Comparison of ENCODE assay signal across 21 mouse cellular contexts in genomic region chr2:96717353-96717752, GRCm38 (mm10).
DNase-seq lines count a peak whose midpoint lies in the region; TF ChIP-seq lines count a peak whose summit lies in the region.
"Had no signal": no experiment of that assay in that cellular context is flagged by ENCODE, and none has a peak within 500 bp of the region (broad histone marks: within the 10 kb centered on the region; RNA-seq: fewer than 3 reads in every experiment).

No protein-coding gene starts in this region.

- peak overlapping the region; percentile 83 for H3K27ac ChIP-seq in layer of hippocampus, adult 2 months
- H3K27ac ChIP-seq: embryonic facial prominence, embryonic 12.5 days; forebrain, embryonic 12.5 days; heart, embryonic 10.5 days; hindbrain, embryonic 14.5 days; liver, embryonic 13.5 days; midbrain, embryonic 12.5 days had no signal

- no peak overlapping the region for H3K4me3 ChIP-seq in layer of hippocampus, adult 2 months
- H3K4me3 ChIP-seq: embryonic facial prominence, embryonic 12.5 days; forebrain, embryonic 12.5 days; heart, embryonic 10.5 days; liver, embryonic 13.5 days; midbrain, embryonic 12.5 days had no signal

- intact Hi-C loops in left cerebral cortex, postnatal 14 days (cut with DNase I) = no loop called here

- peak in 1 of 2 experiments; percentile 75 for DNase-seq in layer of hippocampus, adult 2 months (ENCODE audit: low spot score in 2 of 2)
- DNase-seq in layer of hippocampus, postnatal 36 days = no peak
- peak; percentile 85 for DNase-seq in brain, adult 2 months (ENCODE audit: low read depth, low spot score)
- DNase-seq in layer of hippocampus, adult 8-10 months (ENCODE audit: low spot score in 2 of 2) = peak; percentile 11 to 17
- peak; percentile 30 to 60 for DNase-seq in left cerebral cortex, postnatal 14 days (ENCODE audit: low spot score in 2 of 2)
- DNase-seq in urinary bladder, postnatal 36 days (ENCODE audit: low spot score in 2 of 2) = no peak
- no peak for DNase-seq in thymus, postnatal 10 days (ENCODE audit: low spot score in 2 of 2)
- DNase-seq: adrenal gland, adult 2 months; B cell, adult 2 months; cerebellum, adult 18-20 months; cerebellum, postnatal 14 days; gastrocnemius, postnatal 10 days; heart, postnatal 4 days; kidney, adult 18-20 months; liver, embryonic 13.5 days; lung, adult 2 months had no signal

- TF ChIP-seq CTCF in layer of hippocampus, adult 2 months (conservative IDR thresholded peaks at IDR 0.05) = no peak

Comparison
In these comparisons a context has a peak if more than half of its experiments do, and no peak if none do; other contexts are left out.
1. DNase-seq: peak in brain, adult 2 months (single experiment), layer of hippocampus, adult 8-10 months (2 of 2) and left cerebral cortex, postnatal 14 days (2 of 2); none in layer of hippocampus, postnatal 36 days (0 of 2), urinary bladder, postnatal 36 days (0 of 2) and thymus, postnatal 10 days (0 of 2).